Mouse (Mus musculus) C2C12 (cell line): ENCODE data around the gene Nubp1.

Experiments
- CEBPB ChIP-seq: IDR thresholded peaks from one replicate; pipeline ENCODE4 v1.6.1; 2011; ENCODE audit warnings: low read depth, mild to moderate bottlenecking, control low read depth, moderate library complexity
- CTCF ChIP-seq: IDR thresholded peaks from one replicate; pipeline ENCODE4 v1.5.1; 2011; ENCODE audit not compliant: control insufficient read depth, insufficient read depth, insufficient read length
- FOSL1 ChIP-seq: IDR thresholded peaks from one replicate; pipeline ENCODE4 v1.8.0; 2011; ENCODE audit warnings: mild to moderate bottlenecking, low read length; ENCODE audit not compliant: poor library complexity, insufficient read depth, severe bottlenecking
- MAX ChIP-seq: IDR thresholded peaks from one replicate; pipeline ENCODE4 v1.6.1; 2011; ENCODE audit warnings: mild to moderate bottlenecking, control low read depth
- MYOD1 ChIP-seq: IDR thresholded peaks from one replicate; pipeline ENCODE4 v1.6.1; 2011; ENCODE audit warnings: low read depth; ENCODE audit not compliant: control insufficient read depth, insufficient read length
- MYOG ChIP-seq: IDR thresholded peaks from one replicate; pipeline ENCODE4 v1.6.1; 2011; ENCODE audit not compliant: control insufficient read depth, insufficient read length; ENCODE audit errors: extremely low read depth
- USF1 ChIP-seq: IDR thresholded peaks from one replicate; pipeline ENCODE4 v1.6.1; 2011; ENCODE audit warnings: low read depth, mild to moderate bottlenecking, control low read depth, moderate library complexity

GRCm38 (mm10) chr16:10388634-10389365, 22.9 kb upstream of the Nubp1 start:
- TF ChIP-seq CTCF (no peak), MAX (no peak), USF1 (no peak), CEBPB (no peak), MYOD1 (no peak), FOSL1 (no peak), MYOG (no peak)
